Mouse (Mus musculus): ENCODE data around the gene Bloc1s1. TPM values are rescaled to one million over a fixed set of nuclear protein-coding genes. Genes with fewer than 3 reads are reported as not detected.

Gene Bloc1s1
- polyA plus RNA-seq, 1 experiment: 44.5 TPM

DNA sequence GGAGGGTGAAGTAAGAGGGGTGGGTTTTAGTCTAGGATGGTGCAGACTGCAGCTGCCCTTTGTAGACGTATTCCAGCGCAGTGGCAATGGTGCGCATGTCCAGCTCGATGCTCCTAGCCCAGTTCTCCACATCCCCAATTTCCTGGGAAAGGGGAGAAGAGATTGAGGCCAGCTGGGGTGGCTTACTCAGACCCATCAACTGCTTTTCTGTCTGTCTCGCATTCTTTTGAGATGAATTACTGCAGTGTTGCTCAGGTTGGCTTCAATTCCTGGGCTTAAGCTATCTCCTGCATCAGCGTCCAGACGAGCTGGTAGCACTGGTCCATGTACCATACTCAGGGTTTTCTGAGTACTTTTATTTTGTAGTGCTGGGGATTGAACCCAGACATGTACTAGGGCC, 3.9 kb downstream of the Bloc1s1 start:
- TF ChIP-seq POLR2A (IDR thresholded peaks at IDR 0.05; ENCODE audit: insufficient read depth, low read length): no peak
- TF ChIP-seq EP300 (IDR thresholded peaks at IDR 0.05; ENCODE audit: insufficient read depth, low read depth, low read length): no peak
- no peak for TF ChIP-seq CTCF (IDR thresholded peaks at IDR 0.05; ENCODE audit: low read depth, low read length)
- Histone ChIP-seq H3K9ac (ENCODE audit: low read depth, poor library complexity, severe bottlenecking) (no peak overlapping the region), H3K27ac (ENCODE audit: insufficient read depth, low read length) (no peak overlapping the region), H3K4me1 (ENCODE audit: control insufficient read depth, insufficient read depth, low read length) (peaks cover 3% of the 10 kb centered on the region), H3K27me3 (ENCODE audit: control insufficient read depth, insufficient read depth, low read length, poor library complexity, severe bottlenecking) (no peaks in the 10 kb centered on the region), H3K9me3 (replicated peaks; ENCODE audit: control insufficient read depth, insufficient read depth, low read length, poor library complexity, severe bottlenecking) (no peaks in the 10 kb centered on the region), H3K36me3 (ENCODE audit: control insufficient read depth, insufficient read depth, low read length, poor library complexity, severe bottlenecking) (peaks cover 10% of the 10 kb centered on the region), H3K4me3 (ENCODE audit: low read depth, low read length) (no peak overlapping the region)

- peaks cover 10% of the 10 kb centered on the region for H3K36me3 ChIP-seq (ENCODE audit: control insufficient read depth, insufficient read depth, low read length, poor library complexity, severe bottlenecking)
- no peak for TF ChIP-seq CTCF (IDR thresholded peaks at IDR 0.05; ENCODE audit: low read depth, low read length)
- no peak for TF ChIP-seq EP300 (IDR thresholded peaks at IDR 0.05; ENCODE audit: insufficient read depth, low read depth, low read length)
- TF ChIP-seq POLR2A (IDR thresholded peaks at IDR 0.05; ENCODE audit: insufficient read depth, low read length): no peak
- no peak overlapping the region for H3K27ac ChIP-seq (ENCODE audit: insufficient read depth, low read length)
- no peak overlapping the region for H3K4me3 ChIP-seq (ENCODE audit: low read depth, low read length)
- no peaks in the 10 kb centered on the region for H3K9me3 ChIP-seq (replicated peaks; ENCODE audit: control insufficient read depth, insufficient read depth, low read length, poor library complexity, severe bottlenecking)
- no peak overlapping the region for H3K9ac ChIP-seq (ENCODE audit: low read depth, poor library complexity, severe bottlenecking)
- peaks cover 3% of the 10 kb centered on the region for H3K4me1 ChIP-seq (ENCODE audit: control insufficient read depth, insufficient read depth, low read length)
- H3K27me3 ChIP-seq (ENCODE audit: control insufficient read depth, insufficient read depth, low read length, poor library complexity, severe bottlenecking): no peaks in the 10 kb centered on the region
These were observed 4.6 kb downstream of the Bloc1s1 start for GRCm38 (mm10) chr10:128919203-128919631.

GRCm38 (mm10) chr10:128918246-128918645, 5.6 kb downstream of the Bloc1s1 start:
- H3K27me3 ChIP-seq (ENCODE audit: control insufficient read depth, insufficient read depth, low read length, poor library complexity, severe bottlenecking): no peaks in the 10 kb centered on the region
- H3K9ac ChIP-seq (ENCODE audit: low read depth, poor library complexity, severe bottlenecking): no peak overlapping the region
- H3K4me3 ChIP-seq (ENCODE audit: low read depth, low read length): no peak overlapping the region
- TF ChIP-seq CTCF (IDR thresholded peaks at IDR 0.05; ENCODE audit: low read depth, low read length) (no peak), POLR2A (IDR thresholded peaks at IDR 0.05; ENCODE audit: insufficient read depth, low read length) (no peak)
- peaks cover 3% of the 10 kb centered on the region for H3K4me1 ChIP-seq (ENCODE audit: control insufficient read depth, insufficient read depth, low read length)
- no peak overlapping the region for H3K27ac ChIP-seq (ENCODE audit: insufficient read depth, low read length)
- peaks cover 10% of the 10 kb centered on the region for H3K36me3 ChIP-seq (ENCODE audit: control insufficient read depth, insufficient read depth, low read length, poor library complexity, severe bottlenecking)
- no peaks in the 10 kb centered on the region for H3K9me3 ChIP-seq (replicated peaks; ENCODE audit: control insufficient read depth, insufficient read depth, low read length, poor library complexity, severe bottlenecking)

GRCm38 (mm10) chr10:128917400-128917799, 6.4 kb downstream of the Bloc1s1 start:
- H3K36me3 ChIP-seq (ENCODE audit: control insufficient read depth, insufficient read depth, low read length, poor library complexity, severe bottlenecking): peaks cover 10% of the 10 kb centered on the region
- no peaks in the 10 kb centered on the region for H3K9me3 ChIP-seq (replicated peaks; ENCODE audit: control insufficient read depth, insufficient read depth, low read length, poor library complexity, severe bottlenecking)
- H3K27me3 ChIP-seq (ENCODE audit: control insufficient read depth, insufficient read depth, low read length, poor library complexity, severe bottlenecking): no peaks in the 10 kb centered on the region
- H3K4me3 ChIP-seq (ENCODE audit: low read depth, low read length): no peak overlapping the region
- H3K27ac ChIP-seq (ENCODE audit: insufficient read depth, low read length): no peak overlapping the region
- no peak for TF ChIP-seq EP300 (IDR thresholded peaks at IDR 0.05; ENCODE audit: insufficient read depth, low read depth, low read length)
- H3K9ac ChIP-seq (ENCODE audit: low read depth, poor library complexity, severe bottlenecking): no peak overlapping the region
- H3K4me1 ChIP-seq (ENCODE audit: control insufficient read depth, insufficient read depth, low read length): peaks cover 3% of the 10 kb centered on the region

GRCm38 (mm10) chr10:128916665-128917064, 7.2 kb downstream of the Bloc1s1 start:
- H3K27ac ChIP-seq (ENCODE audit: insufficient read depth, low read length): no peak overlapping the region
- peaks cover 10% of the 10 kb centered on the region for H3K36me3 ChIP-seq (ENCODE audit: control insufficient read depth, insufficient read depth, low read length, poor library complexity, severe bottlenecking)
- no peaks in the 10 kb centered on the region for H3K27me3 ChIP-seq (ENCODE audit: control insufficient read depth, insufficient read depth, low read length, poor library complexity, severe bottlenecking)
- no peak overlapping the region for H3K9ac ChIP-seq (ENCODE audit: low read depth, poor library complexity, severe bottlenecking)
- peaks cover 1% of the 10 kb centered on the region for H3K4me1 ChIP-seq (ENCODE audit: control insufficient read depth, insufficient read depth, low read length)
- no peak overlapping the region for H3K4me3 ChIP-seq (ENCODE audit: low read depth, low read length)
- H3K9me3 ChIP-seq (replicated peaks; ENCODE audit: control insufficient read depth, insufficient read depth, low read length, poor library complexity, severe bottlenecking): no peaks in the 10 kb centered on the region
- TF ChIP-seq CTCF (IDR thresholded peaks at IDR 0.05; ENCODE audit: low read depth, low read length): no peak
- TF ChIP-seq EP300 (IDR thresholded peaks at IDR 0.05; ENCODE audit: insufficient read depth, low read depth, low read length): no peak
- TF ChIP-seq POLR2A (IDR thresholded peaks at IDR 0.05; ENCODE audit: insufficient read depth, low read length): no peak

- no peaks in the 10 kb centered on the region for H3K9me3 ChIP-seq (replicated peaks; ENCODE audit: control insufficient read depth, insufficient read depth, low read length, poor library complexity, severe bottlenecking)
- H3K9ac ChIP-seq (ENCODE audit: low read depth, poor library complexity, severe bottlenecking): no peak overlapping the region
- H3K4me3 ChIP-seq (ENCODE audit: low read depth, low read length): no peak overlapping the region
- peaks cover 1% of the 10 kb centered on the region for H3K4me1 ChIP-seq (ENCODE audit: control insufficient read depth, insufficient read depth, low read length)
- TF ChIP-seq CTCF (IDR thresholded peaks at IDR 0.05; ENCODE audit: low read depth, low read length) (no peak), EP300 (IDR thresholded peaks at IDR 0.05; ENCODE audit: insufficient read depth, low read depth, low read length) (no peak), POLR2A (IDR thresholded peaks at IDR 0.05; ENCODE audit: insufficient read depth, low read length) (no peak)
- H3K27ac ChIP-seq (ENCODE audit: insufficient read depth, low read length): no peak overlapping the region
- H3K27me3 ChIP-seq (ENCODE audit: control insufficient read depth, insufficient read depth, low read length, poor library complexity, severe bottlenecking): no peaks in the 10 kb centered on the region
- peaks cover 10% of the 10 kb centered on the region for H3K36me3 ChIP-seq (ENCODE audit: control insufficient read depth, insufficient read depth, low read length, poor library complexity, severe bottlenecking)
These were observed 8.3 kb downstream of the Bloc1s1 start for GRCm38 (mm10) chr10:128915550-128915949.
